Mouse (Mus musculus) v-Abl transformed pro-B cells (cell line): ENCODE results near the gene Igfbp4.

Experiments
- in situ Hi-C, 2 experiments: fragments of 400-800 bp; cut with MboI; formaldehyde crosslinking; loops; one replicate each; pipeline ENCODE4 v1.15.1; 2025; ENCODE audit not compliant: unreplicated experiment in 2 of 2

The Igfbp4 gene

DNA sequence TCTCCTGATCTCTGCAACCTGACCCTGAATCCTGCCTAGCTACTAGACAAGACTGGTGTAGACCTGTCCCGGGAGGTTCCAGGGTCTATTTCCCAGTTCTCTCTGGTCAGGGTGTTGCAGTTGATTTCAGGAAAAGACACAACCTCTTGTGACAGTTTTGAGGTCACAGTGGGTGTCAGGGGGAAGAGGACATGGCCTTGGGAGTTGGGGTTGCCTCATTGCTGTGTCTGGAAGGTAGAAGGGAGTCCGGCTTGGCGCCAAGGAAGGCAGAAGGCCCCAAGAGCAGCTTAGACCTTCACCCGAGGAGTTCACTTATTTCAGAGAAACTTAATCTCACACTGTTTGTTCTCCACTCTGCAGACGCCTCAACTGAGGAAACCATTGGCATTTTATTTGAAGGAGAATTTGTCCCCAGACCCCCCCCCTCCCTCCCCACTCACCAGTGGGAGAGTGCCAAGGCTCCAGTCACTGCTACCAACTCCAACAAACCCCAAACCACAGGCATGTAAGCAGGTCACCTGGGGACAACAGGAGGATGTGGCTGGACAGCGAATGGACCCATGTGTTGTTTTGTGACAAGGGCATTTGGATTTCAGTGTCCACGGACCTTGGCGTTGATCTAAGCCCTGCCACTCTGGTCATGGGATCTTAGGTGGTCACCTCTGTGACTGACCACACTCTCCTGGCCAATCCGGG lies 61.7 kb downstream of the Igfbp4 start:
- in situ Hi-C loops = no loop called here
